ENCODE assay signal across 9 mouse cellular contexts in the genomic region with DNA sequence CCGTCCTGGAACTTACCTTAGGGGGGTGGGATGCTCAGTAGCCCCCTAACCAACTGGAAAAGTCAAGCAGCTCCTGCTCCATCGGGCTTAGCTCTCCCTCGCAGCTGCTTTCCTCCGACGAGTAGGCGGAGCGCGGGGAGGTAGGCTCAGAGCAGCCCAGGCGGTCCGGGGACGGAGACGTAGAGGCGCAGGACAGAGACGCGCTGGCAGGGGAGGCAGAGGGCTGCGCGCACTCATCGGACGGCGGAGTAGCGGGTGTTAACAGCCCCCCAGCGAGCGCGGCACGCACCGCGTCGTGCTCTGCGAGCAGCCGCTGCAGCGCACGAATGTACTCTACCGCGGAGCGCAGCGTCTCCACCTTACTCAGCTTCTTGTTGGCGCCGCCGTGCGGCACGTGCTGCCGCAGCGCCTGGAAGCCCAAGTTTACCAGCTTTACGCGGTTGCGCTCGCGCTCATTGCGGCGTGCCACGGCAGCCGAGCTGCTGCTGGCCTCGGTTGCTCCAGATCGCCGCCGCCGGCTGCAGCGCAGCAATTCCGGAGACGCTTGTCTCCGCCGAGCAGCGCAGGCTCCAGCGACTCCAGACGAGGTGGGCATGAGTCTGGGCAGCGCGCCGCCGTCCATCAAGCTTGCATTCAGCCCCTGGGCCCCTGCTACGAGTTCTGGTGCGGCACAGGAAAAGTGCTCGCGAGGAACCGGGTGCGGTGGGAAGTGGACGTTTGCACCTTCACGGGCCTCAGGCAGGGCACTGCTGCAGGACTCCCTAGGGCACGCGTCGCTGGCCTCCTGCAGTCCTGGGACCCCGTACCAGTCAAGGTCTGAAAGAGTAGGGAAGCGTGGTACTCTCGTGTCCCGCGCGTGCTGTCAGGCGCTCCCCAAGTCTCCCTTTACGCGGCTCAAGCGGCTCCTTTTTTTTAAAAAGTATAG. TPM values are rescaled to one million over a fixed set of nuclear protein-coding genes. Genes with fewer than 3 reads are reported as not detected.
DNase-seq lines count a peak whose midpoint lies in the region; ATAC-seq and TF ChIP-seq lines count a peak whose summit lies in the region.
"Had no signal": no experiment of that assay in that cellular context is flagged by ENCODE, and none has a peak within 500 bp of the region (broad histone marks: within the 10 kb centered on the region; RNA-seq: fewer than 3 reads in every experiment).

No protein-coding gene starts in this region.

- no peaks in the 10 kb centered on the region for H3K36me3 ChIP-seq in heart, embryonic 11.5 days (ENCODE audit: control insufficient read depth, insufficient read depth, low read length)
- no peaks in the 10 kb centered on the region for H3K36me3 ChIP-seq in liver, embryonic 14.5 days (replicated peaks; ENCODE audit: control insufficient read depth, insufficient read depth, low read depth)
- no peaks in the 10 kb centered on the region for H3K36me3 ChIP-seq in neural tube, embryonic 11.5 days (ENCODE audit: control insufficient read depth, insufficient read depth, low read length)

- no peaks in the 10 kb centered on the region for H3K4me1 ChIP-seq in cortical plate, adult 2 months (ENCODE audit: control insufficient read depth, insufficient read depth, low read length)
- H3K4me1 ChIP-seq in heart, embryonic 11.5 days (ENCODE audit: control insufficient read depth, insufficient read depth, low read length), result peaks cover 11% of the 10 kb centered on the region
- H3K4me1 ChIP-seq in liver, embryonic 14.5 days (replicated peaks; ENCODE audit: control insufficient read depth in 2 of 2, insufficient read depth in 2 of 2, low read length in 1 of 2), result no peaks in the 10 kb centered on the region
- H3K4me1 ChIP-seq in neural tube, embryonic 11.5 days (ENCODE audit: control insufficient read depth, insufficient read depth, low read length), result peaks cover 12% of the 10 kb centered on the region; the same call in 1 of the 2 replicates

- H3K4me2 ChIP-seq in heart, embryonic 11.5 days, result peak overlapping the region; percentile 93
- peak overlapping the region; percentile 58 for H3K4me2 ChIP-seq in liver, embryonic 14.5 days (ENCODE audit: low read depth)
- H3K4me2 ChIP-seq in neural tube, embryonic 11.5 days (ENCODE audit: low read depth), result peak overlapping the region; percentile 86

- peak overlapping the region; percentile 19 for H3K4me3 ChIP-seq in cortical plate, adult 2 months (ENCODE audit: insufficient read depth, low read length)
- peak overlapping the region; percentile 50 for H3K4me3 ChIP-seq in heart, embryonic 11.5 days (ENCODE audit: low read depth, low read length)
- H3K4me3 ChIP-seq in liver, embryonic 14.5 days (ENCODE audit: insufficient read depth in 1 of 2, low read depth in 2 of 2, low read length in 2 of 2), result peak overlapping the region; percentile 20 to 42
- peak overlapping the region; percentile 40 for H3K4me3 ChIP-seq in neural tube, embryonic 11.5 days (ENCODE audit: low read depth, low read length)

- peaks cover 84% of the 10 kb centered on the region for H3K27me3 ChIP-seq in heart, embryonic 11.5 days (ENCODE audit: control insufficient read depth, insufficient read depth, low read length)
- peaks cover 63% of the 10 kb centered on the region for H3K27me3 ChIP-seq in liver, embryonic 14.5 days (ENCODE audit: control insufficient read depth, insufficient read depth, low read length)
- H3K27me3 ChIP-seq in neural tube, embryonic 11.5 days (ENCODE audit: control insufficient read depth, insufficient read depth, low read length), result peaks cover 49% of the 10 kb centered on the region

- H3K9ac ChIP-seq in heart, embryonic 11.5 days (ENCODE audit: low read depth, low read length), result peak overlapping the region; percentile 53
- H3K9ac ChIP-seq in liver, embryonic 14.5 days (replicated peaks), result no peak overlapping the region
- peak overlapping the region; percentile 29 for H3K9ac ChIP-seq in neural tube, embryonic 11.5 days (ENCODE audit: low read length)

- no peaks in the 10 kb centered on the region for H3K9me3 ChIP-seq in heart, embryonic 11.5 days (replicated peaks; ENCODE audit: control insufficient read depth, low read length)
- no peaks in the 10 kb centered on the region for H3K9me3 ChIP-seq in liver, embryonic 14.5 days (ENCODE audit: control insufficient read depth, low read length)
- H3K9me3 ChIP-seq in neural tube, embryonic 11.5 days (ENCODE audit: control insufficient read depth, low read length), result no peaks in the 10 kb centered on the region

- no peak for TF ChIP-seq CTCF in cortical plate, adult 2 months (IDR thresholded peaks at IDR 0.05; ENCODE audit: extremely low read depth, insufficient read depth, low read length)
- no peak for TF ChIP-seq CTCF in liver, embryonic 14.5 days (IDR thresholded peaks at IDR 0.05; ENCODE audit: low read depth)

- DNase-seq in cerebellum, postnatal 25 days, result peak; percentile 10 to 41
- no peak for DNase-seq in cerebellum, adult 11 months
- peak; percentile 30 to 57 for DNase-seq in kidney, postnatal 25 days
- peak in 1 of 3 experiments; percentile 11 for DNase-seq in liver, embryonic 14.5 days (ENCODE audit: low read depth in 3 of 3, low spot score in 3 of 3)
- DNase-seq in neural tube, embryonic 11.5 days (ENCODE audit: low spot score), result peak; percentile 82
- DNase-seq in testis, postnatal 14 days (ENCODE audit: low spot score), result peak; percentile 43

- H3K27ac ChIP-seq in cortical plate, adult 2 months (ENCODE audit: insufficient read depth, low read length), result no peak overlapping the region
- H3K27ac ChIP-seq in heart, embryonic 11.5 days (ENCODE audit: low read depth, low read length), result no peak overlapping the region
- no peak overlapping the region for H3K27ac ChIP-seq in liver, embryonic 14.5 days
- H3K27ac ChIP-seq in neural tube, embryonic 11.5 days (ENCODE audit: low read depth, low read length), result no peak overlapping the region

- TF ChIP-seq EP300 in liver, embryonic 14.5 days (IDR thresholded peaks at IDR 0.05; ENCODE audit: low read depth), result no peak

- peak; percentile 39; the same call in 1 of the 2 replicates for ATAC-seq in heart, embryonic 11.5 days (replicated peaks; ENCODE audit: insufficient number of reproducible peaks, low FRiP score, low TSS enrichment)
- ATAC-seq in liver, embryonic 14.5 days (ENCODE audit: insufficient read depth), result peak; percentile 30; the same call in 1 of the 2 replicates
- 0 out of 2 replicates have a peak, but pooled peaks have one; percentile 58 for ATAC-seq in neural tube, embryonic 11.5 days (ENCODE audit: insufficient read depth, low FRiP score, low TSS enrichment)

- TF ChIP-seq POLR2A in cortical plate, adult 2 months (IDR thresholded peaks at IDR 0.05; ENCODE audit: extremely low read depth, insufficient read depth, low read length), result no peak

- WGBS in heart, embryonic 11.5 days (ENCODE audit: insufficient replicate concordance), result 1% methylated on average over 90 of the region's 90 CpGs
- under 1% methylated on average over 90 of the region's 90 CpGs for WGBS in liver, embryonic 14.5 days (ENCODE audit: insufficient replicate concordance)
- under 1% methylated on average over 88 of the region's 90 CpGs for WGBS in neural tube, embryonic 11.5 days

RNA-seq across cellular contexts. Expression of a gene that starts 0.9 kb away (rescaled TPM):
- polyA plus RNA-seq in cortical plate, adult 2 months (2012; rRNA removed), result 0.51 and 0.81 TPM in 2 replicates
- polyA plus RNA-seq in heart, embryonic 11.5 days (2014; fragmentation: Nextera tagmentation; extraction: Ambion mirVana), result 0.42 and 0.44 TPM in 2 replicates
- polyA plus RNA-seq in liver, embryonic 14.5 days (2012; rRNA removed), result 0.30 and 0.44 TPM in 2 replicates
- polyA plus RNA-seq in liver, embryonic 14.5 days (2014; fragmentation: Nextera tagmentation; extraction: Ambion mirVana), result 0.19 and 0.36 TPM in 2 replicates
- polyA plus RNA-seq in neural tube, embryonic 11.5 days (2014; fragmentation: Nextera tagmentation; extraction: Ambion mirVana), result 0.31 and 0.66 TPM in 2 replicates

RNA-seq across cellular contexts. Expression of a gene that starts 36.7 kb away (rescaled TPM):
- polyA plus RNA-seq in cortical plate, adult 2 months (2012; rRNA removed), result 0.26 and 0.44 TPM in 2 replicates
- 18.2 and 19.5 TPM in 2 replicates for polyA plus RNA-seq in heart, embryonic 11.5 days (2014; fragmentation: Nextera tagmentation; extraction: Ambion mirVana)
- 40.7 and 47.7 TPM in 2 replicates for polyA plus RNA-seq in liver, embryonic 14.5 days (2012; rRNA removed)
- polyA plus RNA-seq in liver, embryonic 14.5 days (2014; fragmentation: Nextera tagmentation; extraction: Ambion mirVana), result 78.4 and 87.9 TPM in 2 replicates
- polyA plus RNA-seq in neural tube, embryonic 11.5 days (2014; fragmentation: Nextera tagmentation; extraction: Ambion mirVana), result 4.4 and 4.6 TPM in 2 replicates

RNA-seq across cellular contexts. Expression of a gene that starts 37.2 kb away (rescaled TPM):
- 1.7 and 1.8 TPM in 2 replicates for polyA plus RNA-seq in cortical plate, adult 2 months (2012; rRNA removed)
- polyA plus RNA-seq in heart, embryonic 11.5 days (2014; fragmentation: Nextera tagmentation; extraction: Ambion mirVana), result 1.5 TPM in 2 replicates
- 0.01 TPM in 1 of 2 replicates, not detected in the other for polyA plus RNA-seq in liver, embryonic 14.5 days (2012; rRNA removed)
- 0.08 TPM in 1 of 2 replicates, not detected in the other for polyA plus RNA-seq in liver, embryonic 14.5 days (2014; fragmentation: Nextera tagmentation; extraction: Ambion mirVana)
- 9.3 and 11.4 TPM in 2 replicates for polyA plus RNA-seq in neural tube, embryonic 11.5 days (2014; fragmentation: Nextera tagmentation; extraction: Ambion mirVana)
- polyA plus RNA-seq: C2C12 had no signal
